Mouse (Mus musculus) midbrain, embryonic 10.5 days (tissue): Measurements from ENCODE around the gene Fam69a. TPM values are rescaled to one million over a fixed set of nuclear protein-coding genes. Genes with fewer than 3 reads are reported as not detected.

Source experiments
- DNase-seq: peaks from one replicate; pipeline ENCODE4 v3.0.0-alpha.2; 2017; ENCODE audit warnings: low spot score
- H3K27ac ChIP-seq: fragments of 300-500 bp; sonication (generic); replicated peaks from 2 replicates; pipeline ENCODE4 v1.5.1; 2016; ENCODE audit warnings: mild to moderate bottlenecking
- H3K27me3 ChIP-seq: fragments of 300-500 bp; sonication (generic); 2 replicates; pipeline ENCODE4 v1.6.1; 2016; ENCODE audit warnings: low read depth, mild to moderate bottlenecking; ENCODE audit not compliant: poor library complexity, severe bottlenecking
- H3K36me3 ChIP-seq: fragments of 300-500 bp; sonication (generic); 2 replicates; pipeline ENCODE4 v1.6.1; 2016; ENCODE audit warnings: mild to moderate bottlenecking, moderate library complexity
- H3K4me1 ChIP-seq: fragments of 300-500 bp; sonication (generic); 2 replicates; pipeline ENCODE4 v1.6.1; 2016
- H3K4me3 ChIP-seq: fragments of 300-500 bp; sonication (generic); 2 replicates; pipeline ENCODE4 v1.5.1; 2016; ENCODE audit warnings: mild to moderate bottlenecking, moderate library complexity
- H3K9me3 ChIP-seq: fragments of 300-500 bp; sonication (generic); replicated peaks from 2 replicates; pipeline ENCODE4 v1.6.1; 2016; ENCODE audit warnings: mild to moderate bottlenecking
- WGBS: fragments of 180-500 bp; shearing (Covaris S2); methylation state at CpG from one replicate; pipeline ENCODE4 v1.1.7; 2016; 5-methylcytosine and 5-hydroxymethylcytosine counted together
- polyA plus RNA-seq: library from polyadenylated mRNA; unstranded; fragments of >200 nt; fragmentation: Nextera tagmentation; extraction: Ambion mirVana; gene quantifications from 2 replicates; pipeline ENCODE4 v1.2.1, GENCODE M21; 2016

Gene Fam69a
- polyA plus RNA-seq, 1 experiment from 2014 or later, result 18.3 TPM

- Histone ChIP-seq H3K36me3 (no peaks in the 10 kb centered on the region), H3K4me1 (no peaks in the 10 kb centered on the region), H3K27ac (no peak overlapping the region), H3K9me3 (no peaks in the 10 kb centered on the region), H3K4me3 (no peak overlapping the region), H3K27me3 (peaks cover 18% of the 10 kb centered on the region)
- WGBS, result 80% methylated on average over 7 of the region's 7 CpGs
- no peak for DNase-seq
Measured at GRCm38 (mm10) chr5:107873886-107874302, 113.0 kb downstream of the Fam69a start.

GRCm38 (mm10) chr5:107873330-107873729 lies 113.6 kb downstream of the Fam69a start:
- Histone ChIP-seq H3K27me3 (peaks cover 18% of the 10 kb centered on the region), H3K9me3 (no peaks in the 10 kb centered on the region), H3K4me3 (no peak overlapping the region), H3K36me3 (no peaks in the 10 kb centered on the region), H3K4me1 (no peaks in the 10 kb centered on the region), H3K27ac (no peak overlapping the region)
- no peak for DNase-seq
- 87% methylated on average over 6 of the region's 6 CpGs for WGBS

GRCm38 (mm10) chr5:107869701-107870100 lies 117.2 kb downstream of the Fam69a start:
- Histone ChIP-seq H3K27ac (no peak overlapping the region), H3K4me1 (peaks cover 10% of the 10 kb centered on the region), H3K9me3 (no peaks in the 10 kb centered on the region), H3K4me3 (peak overlapping the region; percentile 89; the same call in 1 of the 2 replicates), H3K36me3 (no peaks in the 10 kb centered on the region), H3K27me3 (peaks cover 18% of the 10 kb centered on the region)
- WGBS, result 71% methylated on average over 2 of the region's 2 CpGs
- no peak for DNase-seq

GRCm38 (mm10) chr5:107868905-107869424 lies 117.9 kb downstream of the Fam69a start:
- DNase-seq, result peak; percentile 97
- H3K4me1 ChIP-seq, result peaks cover 10% of the 10 kb centered on the region
- H3K4me3 ChIP-seq, result peak overlapping the region; percentile 89
- WGBS, result under 1% methylated on average over 55 of the region's 58 CpGs
- H3K36me3 ChIP-seq, result no peaks in the 10 kb centered on the region
- peaks cover 18% of the 10 kb centered on the region for H3K27me3 ChIP-seq
- H3K27ac ChIP-seq, result peak overlapping the region; percentile 96
- no peaks in the 10 kb centered on the region for H3K9me3 ChIP-seq

GRCm38 (mm10) chr5:107867970-107868904 lies 118.6 kb downstream of the Fam69a start:
- Histone ChIP-seq H3K27me3 (peaks cover 18% of the 10 kb centered on the region), H3K4me3 (peak overlapping the region; percentile 89), H3K9me3 (no peaks in the 10 kb centered on the region), H3K36me3 (no peaks in the 10 kb centered on the region), H3K4me1 (peaks cover 10% of the 10 kb centered on the region), H3K27ac (peak overlapping the region; percentile 96)
- under 1% methylated on average over 78 of the region's 82 CpGs for WGBS
- DNase-seq, result peak; percentile 71

- H3K4me1 ChIP-seq, result peaks cover 10% of the 10 kb centered on the region
- WGBS, result 74% methylated on average over 2 of the region's 2 CpGs
- peaks cover 18% of the 10 kb centered on the region for H3K27me3 ChIP-seq
- DNase-seq, result no peak
- H3K4me3 ChIP-seq, result no peak overlapping the region
- H3K36me3 ChIP-seq, result no peaks in the 10 kb centered on the region
- H3K27ac ChIP-seq, result 0 out of 2 replicates have a peak overlapping the region, but pooled peaks have one; percentile 25
- no peaks in the 10 kb centered on the region for H3K9me3 ChIP-seq
Measured at GRCm38 (mm10) chr5:107866127-107867126, 120.5 kb downstream of the Fam69a start.

GRCm38 (mm10) chr5:107863971-107864370 lies 122.9 kb downstream of the Fam69a start:
- Histone ChIP-seq H3K9me3 (no peaks in the 10 kb centered on the region), H3K27me3 (no peaks in the 10 kb centered on the region), H3K4me3 (no peak overlapping the region), H3K4me1 (peaks cover 10% of the 10 kb centered on the region), H3K36me3 (no peaks in the 10 kb centered on the region), H3K27ac (no peak overlapping the region)
- 88% methylated on average over 3 of the region's 3 CpGs for WGBS
- no peak for DNase-seq

GRCm38 (mm10) chr5:107858963-107859362 lies 127.9 kb downstream of the Fam69a start:
- Histone ChIP-seq H3K9me3 (no peaks in the 10 kb centered on the region), H3K27ac (no peak overlapping the region), H3K4me1 (peaks cover 9% of the 10 kb centered on the region), H3K36me3 (no peaks in the 10 kb centered on the region), H3K4me3 (no peak overlapping the region), H3K27me3 (no peaks in the 10 kb centered on the region)
- no peak for DNase-seq
- 46% methylated on average over 2 of the region's 2 CpGs for WGBS

Other genes starting within 250 kb of the Fam69a start
- gene Ube2d2b, start 157.0 kb downstream of the Fam69a start, polyA plus RNA-seq, result 0.12 and 0.17 TPM in 2 replicates
- 42.3 and 45.0 TPM in 2 replicates for gene Evi5, start 112.0 kb downstream of the Fam69a start, polyA plus RNA-seq
- 79.8 and 89.8 TPM in 2 replicates for gene Rpl5, start 86.6 kb downstream of the Fam69a start, polyA plus RNA-seq
- gene Mtf2, start 78.6 kb upstream of the Fam69a start, polyA plus RNA-seq, result 136 and 146 TPM in 2 replicates
- 28.5 and 31.4 TPM in 2 replicates for gene Tmed5, start 145.5 kb upstream of the Fam69a start, polyA plus RNA-seq
- 10.0 and 10.1 TPM in 2 replicates for gene Ccdc18, start 145.8 kb upstream of the Fam69a start, polyA plus RNA-seq